ENCODE assay signal across 11 mouse cellular contexts in the genomic region with DNA sequence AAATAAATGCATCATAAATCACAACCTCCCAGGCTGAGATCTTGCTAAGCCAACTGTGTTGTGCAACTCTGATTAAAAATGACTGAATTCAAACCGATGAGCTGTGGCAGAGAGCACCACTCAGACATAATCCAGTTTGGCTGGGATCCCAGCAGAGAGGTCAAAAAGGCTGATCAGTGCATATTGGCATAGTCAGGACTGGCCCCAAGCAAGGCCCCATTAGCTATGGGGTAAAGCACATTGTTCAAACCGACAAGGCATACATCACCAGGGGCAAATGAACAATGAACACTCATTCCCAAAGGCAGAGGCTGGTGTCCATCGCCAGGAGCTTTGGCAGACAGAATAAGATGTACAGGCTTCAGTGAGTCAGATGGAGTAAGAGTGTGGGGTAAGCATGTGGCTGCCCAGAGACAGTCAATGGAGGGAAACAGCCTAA.
A peak's percentile ranks its signal among the peaks of the same experiment; 100 is the strongest.
DNase-seq lines count a peak whose midpoint lies in the region; ATAC-seq and TF ChIP-seq lines count a peak whose summit lies in the region.
"Had no signal": no experiment of that assay in that cellular context is flagged by ENCODE, and none has a peak within 500 bp of the region (broad histone marks: within the 10 kb centered on the region; RNA-seq: fewer than 3 reads in every experiment).

No protein-coding gene starts in this region.

- no peak overlapping the region for H3K4me3 ChIP-seq in heart, embryonic 10.5 days
- no peak overlapping the region for H3K4me3 ChIP-seq in hindbrain, embryonic 13.5 days
- no peak overlapping the region for H3K4me3 ChIP-seq in midbrain, postnatal 0 days (ENCODE audit: low read depth, low read length)
- H3K4me3 ChIP-seq: embryonic facial prominence, embryonic 13.5 days; megakaryocyte, embryonic 14.5 days had no signal

- H3K27ac ChIP-seq in heart, embryonic 10.5 days, result no peak overlapping the region
- no peak overlapping the region for H3K27ac ChIP-seq in hindbrain, embryonic 13.5 days
- H3K27ac ChIP-seq in midbrain, postnatal 0 days (ENCODE audit: low read depth, low read length), result no peak overlapping the region
- H3K27ac ChIP-seq: embryonic facial prominence, embryonic 13.5 days had no signal

- H3K9ac ChIP-seq in hindbrain, embryonic 13.5 days, result no peak overlapping the region
- H3K9ac ChIP-seq in midbrain, postnatal 0 days (replicated peaks; ENCODE audit: low read length, poor library complexity, severe bottlenecking), result no peak overlapping the region
- H3K9ac ChIP-seq: embryonic facial prominence, embryonic 13.5 days had no signal

- no peaks in the 10 kb centered on the region for H3K36me3 ChIP-seq in heart, embryonic 10.5 days
- peaks cover 2% of the 10 kb centered on the region; the same call in 1 of the 2 replicates for H3K36me3 ChIP-seq in hindbrain, embryonic 13.5 days
- H3K36me3 ChIP-seq in midbrain, postnatal 0 days (ENCODE audit: insufficient read depth, low read length), result no peaks in the 10 kb centered on the region
- H3K36me3 ChIP-seq: embryonic facial prominence, embryonic 13.5 days had no signal

- no peak overlapping the region for H3K4me2 ChIP-seq in hindbrain, embryonic 13.5 days
- no peak overlapping the region for H3K4me2 ChIP-seq in midbrain, postnatal 0 days (ENCODE audit: low read depth, low read length, poor library complexity, severe bottlenecking)
- H3K4me2 ChIP-seq: embryonic facial prominence, embryonic 13.5 days; heart, embryonic 11.5 days had no signal

- no peaks in the 10 kb centered on the region for H3K4me1 ChIP-seq in heart, embryonic 10.5 days
- H3K4me1 ChIP-seq in hindbrain, embryonic 13.5 days (replicated peaks), result peaks cover 10% of the 10 kb centered on the region; the same call in 1 of the 2 replicates
- no peaks in the 10 kb centered on the region for H3K4me1 ChIP-seq in midbrain, postnatal 0 days (ENCODE audit: insufficient read depth, low read length)
- H3K4me1 ChIP-seq: embryonic facial prominence, embryonic 13.5 days had no signal

- peak; percentile 82 for DNase-seq in heart, adult 11 months
- DNase-seq in heart, embryonic 10.5 days (ENCODE audit: low spot score), result no peak
- peak; percentile 93 for DNase-seq in 3T3-L1 (ENCODE audit: low read depth, low spot score)
- peak; percentile 55 for DNase-seq in midbrain, postnatal 0 days (ENCODE audit: low spot score)
- DNase-seq in cerebellum, adult 8-10 months, result no peak
- DNase-seq in right cerebral cortex, postnatal 4 days, result no peak
- no peak for DNase-seq in urinary bladder, postnatal 4 days (ENCODE audit: low spot score in 2 of 2)

- TF ChIP-seq CTCF in midbrain, postnatal 0 days (IDR thresholded peaks at IDR 0.05), result no peak

- no peaks in the 10 kb centered on the region for H3K9me3 ChIP-seq in heart, embryonic 10.5 days
- H3K9me3 ChIP-seq in hindbrain, embryonic 13.5 days, result no peaks in the 10 kb centered on the region
- H3K9me3 ChIP-seq in midbrain, postnatal 0 days (ENCODE audit: low read length), result no peaks in the 10 kb centered on the region
- H3K9me3 ChIP-seq: embryonic facial prominence, embryonic 13.5 days; megakaryocyte, embryonic 14.5 days had no signal

- WGBS in heart, embryonic 10.5 days, result 81% methylated on average over 3 of the region's 3 CpGs
- 18% methylated on average over 3 of the region's 3 CpGs for WGBS in hindbrain, embryonic 13.5 days
- 19% methylated on average over 3 of the region's 3 CpGs for WGBS in midbrain, postnatal 0 days

- peak; percentile 86 for ATAC-seq in hindbrain, embryonic 13.5 days (ENCODE audit: low FRiP score)
- no peak for ATAC-seq in midbrain, postnatal 0 days (ENCODE audit: low FRiP score)

- no peaks in the 10 kb centered on the region for H3K27me3 ChIP-seq in heart, embryonic 10.5 days (ENCODE audit: insufficient read depth, poor library complexity, severe bottlenecking)
- no peaks in the 10 kb centered on the region for H3K27me3 ChIP-seq in hindbrain, embryonic 13.5 days
- H3K27me3 ChIP-seq in midbrain, postnatal 0 days (ENCODE audit: insufficient read depth, low read length), result no peaks in the 10 kb centered on the region
- H3K27me3 ChIP-seq: embryonic facial prominence, embryonic 13.5 days had no signal

Comparison
In these comparisons a context has a peak if more than half of its experiments do, and no peak if none do; other contexts are left out.
1. DNase-seq: peak in heart, adult 11 months (single experiment), 3T3-L1 (single experiment) and midbrain, postnatal 0 days (single experiment); none in heart, embryonic 10.5 days (single experiment), cerebellum, adult 8-10 months (single experiment), right cerebral cortex, postnatal 4 days (single experiment) and urinary bladder, postnatal 4 days (0 of 2).